Mouse (Mus musculus): Measurements from ENCODE around the gene Cep57. TPM values are rescaled to one million over a fixed set of nuclear protein-coding genes. Genes with fewer than 3 reads are reported as not detected.

Gene Cep57
- polyA plus RNA-seq, 1 experiment from 2014 or later, result 66.9 TPM

DNA sequence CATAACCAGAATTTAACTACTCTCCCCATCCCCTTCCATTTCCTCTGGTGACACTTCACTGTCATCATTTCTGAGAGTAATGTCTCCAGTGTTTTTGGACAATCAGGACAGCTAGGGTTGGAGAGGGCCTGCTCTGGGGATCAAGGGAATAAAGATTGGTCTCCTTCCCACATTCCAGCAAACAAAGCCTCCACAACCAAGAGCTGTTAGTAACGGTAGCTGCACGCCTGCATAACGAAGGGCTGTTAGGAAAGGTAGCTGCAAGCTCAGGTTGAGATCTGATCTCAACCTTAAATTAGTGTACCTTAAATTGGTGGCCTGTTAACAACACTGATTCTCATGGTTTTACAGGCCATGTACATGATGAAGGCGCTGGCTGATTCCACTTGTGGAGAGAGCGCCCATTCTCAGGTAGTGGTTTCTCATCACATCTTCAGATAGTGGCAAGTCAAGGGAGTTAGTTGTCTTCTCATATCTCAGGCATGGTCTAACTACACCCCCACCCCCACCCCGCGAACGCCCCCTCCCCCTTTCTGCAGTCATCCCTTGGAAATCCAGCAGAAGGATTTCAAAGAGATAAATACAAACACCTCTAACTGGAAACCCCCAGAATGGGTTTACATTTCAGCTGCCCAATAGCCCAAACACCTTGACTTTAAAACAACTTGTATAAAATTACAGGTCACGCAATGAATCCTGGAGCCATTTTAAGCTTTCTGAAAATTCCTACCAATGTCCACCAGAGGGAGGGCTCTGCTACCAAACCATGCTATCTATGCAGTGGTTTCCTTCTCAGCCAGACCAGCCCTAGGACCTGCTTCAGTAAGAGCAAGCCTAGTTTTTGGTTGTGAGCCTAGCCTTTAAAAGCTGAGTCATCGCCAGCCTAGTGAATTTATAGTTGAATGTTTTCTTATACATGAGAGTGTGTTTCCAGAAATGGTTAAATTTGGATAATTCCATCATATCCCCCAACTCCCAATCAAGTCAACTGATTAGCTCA, 21.9 kb upstream of the Cep57 start:
- H3K36me3 ChIP-seq (replicated peaks; ENCODE audit: control insufficient read depth, insufficient read depth, low read depth, low read length), result no peaks in the 10 kb centered on the region; the same call in 1 of the 2 replicates
- DNase-seq (ENCODE audit: low spot score) (peak; percentile 77), ATAC-seq (replicated peaks; ENCODE audit: insufficient number of reproducible peaks, low FRiP score, low TSS enrichment, low read depth) (no peak)
- no peaks in the 10 kb centered on the region for H3K27me3 ChIP-seq (ENCODE audit: control insufficient read depth, insufficient read depth, low read length)
- no peak overlapping the region for H3K4me2 ChIP-seq (ENCODE audit: low read depth, low read length)
- H3K27ac ChIP-seq (replicated peaks; ENCODE audit: low read depth, low read length), result no peak overlapping the region
- no peak overlapping the region for H3K9ac ChIP-seq (replicated peaks; ENCODE audit: low read length)
- H3K4me1 ChIP-seq (ENCODE audit: control insufficient read depth, insufficient read depth, low read length), result no peaks in the 10 kb centered on the region
- H3K4me3 ChIP-seq (ENCODE audit: low read depth, low read length), result no peak overlapping the region
- no peaks in the 10 kb centered on the region for H3K9me3 ChIP-seq (replicated peaks; ENCODE audit: control insufficient read depth, low read length)
- WGBS, result 76% methylated on average over 10 of the region's 10 CpGs

- H3K9me3 ChIP-seq (replicated peaks; ENCODE audit: control insufficient read depth, low read length), result no peaks in the 10 kb centered on the region
Measured at GRCm38 (mm10) chr9:13847591-13847990, 20.7 kb upstream of the Cep57 start.

GRCm38 (mm10) chr9:13836726-13837125, 9.8 kb upstream of the Cep57 start:
- no peaks in the 10 kb centered on the region for H3K27me3 ChIP-seq (ENCODE audit: control insufficient read depth, insufficient read depth, low read length)
- no peak overlapping the region for H3K4me3 ChIP-seq (ENCODE audit: low read depth, low read length)
- peaks cover 11% of the 10 kb centered on the region for H3K36me3 ChIP-seq (replicated peaks; ENCODE audit: control insufficient read depth, insufficient read depth, low read depth, low read length)
- no peak for ATAC-seq (replicated peaks; ENCODE audit: insufficient number of reproducible peaks, low FRiP score, low TSS enrichment, low read depth)
- H3K4me2 ChIP-seq (ENCODE audit: low read depth, low read length), result no peak overlapping the region
- H3K9ac ChIP-seq (replicated peaks; ENCODE audit: low read length), result no peak overlapping the region
- WGBS, result 87% methylated on average over 2 of the region's 2 CpGs
- no peaks in the 10 kb centered on the region for H3K9me3 ChIP-seq (replicated peaks; ENCODE audit: control insufficient read depth, low read length)
- DNase-seq (ENCODE audit: low spot score), result no peak
- no peaks in the 10 kb centered on the region for H3K4me1 ChIP-seq (ENCODE audit: control insufficient read depth, insufficient read depth, low read length)
- H3K27ac ChIP-seq (replicated peaks; ENCODE audit: low read depth, low read length), result no peak overlapping the region

More at GRCm38 (mm10) chr9:13847591-13847990, 20.7 kb upstream of the Cep57 start:
- 92% methylated on average over 3 of the region's 3 CpGs for WGBS
- Histone ChIP-seq H3K27me3 (ENCODE audit: control insufficient read depth, insufficient read depth, low read length) (no peaks in the 10 kb centered on the region), H3K4me2 (ENCODE audit: low read depth, low read length) (no peak overlapping the region), H3K36me3 (replicated peaks; ENCODE audit: control insufficient read depth, insufficient read depth, low read depth, low read length) (no peaks in the 10 kb centered on the region; the same call in 1 of the 2 replicates), H3K4me1 (ENCODE audit: control insufficient read depth, insufficient read depth, low read length) (no peaks in the 10 kb centered on the region), H3K27ac (replicated peaks; ENCODE audit: low read depth, low read length) (no peak overlapping the region), H3K4me3 (ENCODE audit: low read depth, low read length) (no peak overlapping the region), H3K9ac (replicated peaks; ENCODE audit: low read length) (no peak overlapping the region)
- ATAC-seq (replicated peaks; ENCODE audit: insufficient number of reproducible peaks, low FRiP score, low TSS enrichment, low read depth) (no peak), DNase-seq (ENCODE audit: low spot score) (no peak)

DNA sequence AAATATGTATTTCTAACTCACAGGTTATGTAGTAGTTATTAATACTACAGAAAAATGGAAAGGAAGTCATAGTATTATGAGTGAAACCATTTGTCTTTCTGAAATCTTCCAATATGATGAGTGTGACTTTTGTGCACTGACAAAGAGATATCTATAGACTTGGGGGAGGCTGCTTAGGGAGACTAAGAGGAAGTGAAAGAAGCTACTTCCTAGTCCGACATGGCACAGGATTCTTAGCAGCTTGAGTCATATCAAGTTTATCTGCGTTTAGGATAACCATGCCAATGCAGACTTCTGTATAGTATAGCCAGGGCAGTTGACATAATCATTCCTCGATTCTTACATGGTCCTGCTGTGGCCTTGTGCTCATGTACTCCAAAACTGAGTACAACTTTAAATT, 8.3 kb upstream of the Cep57 start:
- Histone ChIP-seq H3K4me3 (ENCODE audit: low read depth, low read length) (no peak overlapping the region), H3K4me1 (ENCODE audit: control insufficient read depth, insufficient read depth, low read length) (no peaks in the 10 kb centered on the region), H3K9ac (replicated peaks; ENCODE audit: low read length) (no peak overlapping the region), H3K4me2 (ENCODE audit: low read depth, low read length) (no peak overlapping the region), H3K9me3 (replicated peaks; ENCODE audit: control insufficient read depth, low read length) (no peaks in the 10 kb centered on the region), H3K27ac (replicated peaks; ENCODE audit: low read depth, low read length) (no peak overlapping the region), H3K27me3 (ENCODE audit: control insufficient read depth, insufficient read depth, low read length) (no peaks in the 10 kb centered on the region), H3K36me3 (replicated peaks; ENCODE audit: control insufficient read depth, insufficient read depth, low read depth, low read length) (peaks cover 17% of the 10 kb centered on the region)
- 90% methylated on average over 3 of the region's 3 CpGs for WGBS
- ATAC-seq (replicated peaks; ENCODE audit: insufficient number of reproducible peaks, low FRiP score, low TSS enrichment, low read depth) (no peak), DNase-seq (ENCODE audit: low spot score) (no peak)

DNA sequence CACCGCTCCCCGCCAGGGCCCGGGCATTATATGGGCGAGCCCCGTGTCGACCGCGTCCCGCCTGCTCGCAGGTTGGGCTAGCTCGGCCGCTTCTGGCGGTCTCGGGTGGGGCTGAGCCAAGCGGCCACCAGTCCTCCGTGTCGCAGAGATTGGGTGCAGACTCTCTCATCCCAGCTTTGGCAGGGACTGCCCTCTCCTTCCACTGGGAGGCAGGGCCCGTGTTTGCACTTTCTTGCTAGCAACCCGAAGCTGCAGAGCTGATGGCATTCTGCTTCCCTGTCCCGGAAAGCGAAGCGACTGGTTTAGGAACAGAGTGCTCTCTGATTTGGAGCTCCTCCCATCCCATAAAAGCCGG, 1.2 kb upstream of the Cep57 start:
- peak overlapping the region; percentile 67 for H3K4me2 ChIP-seq (ENCODE audit: low read depth, low read length)
- no peaks in the 10 kb centered on the region for H3K9me3 ChIP-seq (replicated peaks; ENCODE audit: control insufficient read depth, low read length)
- H3K27ac ChIP-seq (replicated peaks; ENCODE audit: low read depth, low read length), result peak overlapping the region; percentile 87
- peak; percentile 58 for DNase-seq (ENCODE audit: low spot score)
- H3K4me3 ChIP-seq (ENCODE audit: low read depth, low read length), result peak overlapping the region; percentile 80
- ATAC-seq (replicated peaks; ENCODE audit: insufficient number of reproducible peaks, low FRiP score, low TSS enrichment, low read depth), result no peak; the same call in 1 of the 2 replicates
- H3K9ac ChIP-seq (replicated peaks; ENCODE audit: low read length), result peak overlapping the region; percentile 97
- peaks cover 13% of the 10 kb centered on the region for H3K36me3 ChIP-seq (replicated peaks; ENCODE audit: control insufficient read depth, insufficient read depth, low read depth, low read length)
- WGBS, result under 1% methylated on average over 23 of the region's 23 CpGs
- no peaks in the 10 kb centered on the region for H3K27me3 ChIP-seq (ENCODE audit: control insufficient read depth, insufficient read depth, low read length)
- peaks cover 2% of the 10 kb centered on the region; the same call in 1 of the 2 replicates for H3K4me1 ChIP-seq (ENCODE audit: control insufficient read depth, insufficient read depth, low read length)

DNA sequence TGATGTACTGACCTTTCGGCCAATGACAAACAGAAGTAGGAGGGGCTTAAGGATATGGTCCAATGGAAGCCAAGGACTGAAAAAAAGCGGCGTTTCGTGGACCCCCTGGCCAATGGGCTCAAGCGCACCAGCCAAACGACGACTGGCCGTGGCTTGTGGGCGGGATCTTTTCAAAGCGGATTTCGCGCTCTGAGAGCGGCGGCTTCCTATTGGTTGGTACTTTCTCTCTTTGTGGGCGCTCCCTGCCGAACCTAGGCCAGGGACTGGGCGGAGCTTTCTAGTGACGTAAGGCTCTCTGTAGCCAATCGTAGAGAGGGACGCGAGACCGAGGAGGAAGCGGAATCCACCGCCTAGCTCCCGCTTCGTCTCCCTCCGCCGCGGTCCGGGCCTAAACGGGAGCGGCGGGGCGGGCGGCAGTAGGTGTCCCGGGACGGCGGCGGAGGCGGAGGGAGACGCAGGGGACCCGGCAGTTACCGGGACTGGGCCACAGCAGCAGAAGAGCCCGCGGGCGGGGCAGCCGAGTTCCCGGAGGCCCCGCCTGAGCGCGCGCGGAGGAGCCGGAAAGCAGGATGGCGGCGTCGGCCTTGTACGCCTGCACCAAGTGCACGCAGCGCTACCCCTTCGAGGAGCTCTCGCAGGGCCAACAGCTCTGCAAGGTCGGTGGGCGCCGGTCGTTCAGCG, 639 bp upstream of the Cep57 start, which contains the start of gene Fam76b:
Fam76b (plus strand) TSS at position 311 of the 681 bp plus-strand sequence.
- Histone ChIP-seq H3K4me3 (ENCODE audit: low read depth, low read length) (peak within 1 kb of the TSS; percentile 80), H3K27me3 (ENCODE audit: control insufficient read depth, insufficient read depth, low read length) (no peaks in the 10 kb centered on the region), H3K9me3 (replicated peaks; ENCODE audit: control insufficient read depth, low read length) (no peaks in the 10 kb centered on the region), H3K36me3 (replicated peaks; ENCODE audit: control insufficient read depth, insufficient read depth, low read depth, low read length) (peaks cover 9% of the 10 kb centered on the region), H3K9ac (replicated peaks; ENCODE audit: low read length) (peak within 1 kb of the TSS; percentile 97), H3K4me2 (ENCODE audit: low read depth, low read length) (peak within 1 kb of the TSS; percentile 67), H3K27ac (replicated peaks; ENCODE audit: low read depth, low read length) (peak within 1 kb of the TSS; percentile 92), H3K4me1 (ENCODE audit: control insufficient read depth, insufficient read depth, low read length) (peaks cover 2% of the 10 kb centered on the region; the same call in 1 of the 2 replicates)
- ATAC-seq (replicated peaks; ENCODE audit: insufficient number of reproducible peaks, low FRiP score, low TSS enrichment, low read depth), result peak; percentile 93
- WGBS, result under 1% methylated on average over 67 of the region's 67 CpGs
- peak; percentile 100 for DNase-seq (ENCODE audit: low spot score)

DNA sequence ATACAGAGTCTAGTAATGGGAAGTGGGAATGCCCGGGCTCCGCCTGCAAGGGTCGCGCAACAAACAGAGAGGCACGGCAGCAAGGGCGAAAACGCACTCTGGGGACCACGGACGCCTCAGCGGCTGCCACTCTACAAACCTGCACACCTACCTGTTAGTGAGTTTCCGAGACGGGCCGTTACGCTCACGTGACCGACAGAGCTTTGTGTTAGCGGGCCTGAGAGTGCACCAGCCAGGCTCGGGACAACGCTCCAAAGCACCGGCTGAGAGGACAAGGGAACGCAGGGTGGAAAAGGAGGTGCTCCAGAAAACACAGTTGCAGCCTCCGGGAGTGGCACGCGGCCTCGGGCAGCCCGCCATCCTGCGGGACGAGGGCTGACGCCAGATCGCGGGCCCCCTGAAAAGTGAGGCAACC, 509 bp downstream of the Cep57 start:
- Histone ChIP-seq H3K4me1 (ENCODE audit: control insufficient read depth, insufficient read depth, low read length) (peaks cover 2% of the 10 kb centered on the region; the same call in 1 of the 2 replicates), H3K27me3 (ENCODE audit: control insufficient read depth, insufficient read depth, low read length) (no peaks in the 10 kb centered on the region), H3K4me3 (ENCODE audit: low read depth, low read length) (peak overlapping the region; percentile 61), H3K36me3 (replicated peaks; ENCODE audit: control insufficient read depth, insufficient read depth, low read depth, low read length) (peaks cover 3% of the 10 kb centered on the region), H3K9me3 (replicated peaks; ENCODE audit: control insufficient read depth, low read length) (no peaks in the 10 kb centered on the region), H3K9ac (replicated peaks; ENCODE audit: low read length) (peak overlapping the region; percentile 83), H3K4me2 (ENCODE audit: low read depth, low read length) (peak overlapping the region; percentile 42), H3K27ac (replicated peaks; ENCODE audit: low read depth, low read length) (peak overlapping the region; percentile 92)
- ATAC-seq (replicated peaks; ENCODE audit: insufficient number of reproducible peaks, low FRiP score, low TSS enrichment, low read depth) (peak; percentile 51), DNase-seq (ENCODE audit: low spot score) (peak; percentile 76)
- WGBS, result under 1% methylated on average over 31 of the region's 31 CpGs

Measured in embryonic facial prominence, embryonic 11.5 days (tissue).